Mouse (Mus musculus) adrenal gland (tissue): ENCODE results near the gene Adgrf1.
"Not testable (repeated sequence)": the region's sequence is repeated elsewhere in the genome, so short reads cannot be mapped to it uniquely, and the experiment has no call there.

ENCODE experiments used
- intact Hi-C: fragments of 180-260 bp; cut with DNase I; formaldehyde crosslinking; loops from one replicate; pipeline ENCODE4 v1.15.1; 2025

Adgrf1 gene

GRCm38 (mm10) chr17:43265944-43266343, 4.2 kb upstream of the Adgrf1 start:
- intact Hi-C loops = loop anchor here (1.0 to 5.0 kb wide), 2 partner anchors 192 to 346 kb away; no protein-coding TSS in a partner anchor

- intact Hi-C loops = loop anchor here (5.0 kb wide), 1 partner anchor 346 kb away; no protein-coding TSS in a partner anchor
Measured at GRCm38 (mm10) chr17:43266636-43267035, 3.5 kb upstream of the Adgrf1 start.

DNA sequence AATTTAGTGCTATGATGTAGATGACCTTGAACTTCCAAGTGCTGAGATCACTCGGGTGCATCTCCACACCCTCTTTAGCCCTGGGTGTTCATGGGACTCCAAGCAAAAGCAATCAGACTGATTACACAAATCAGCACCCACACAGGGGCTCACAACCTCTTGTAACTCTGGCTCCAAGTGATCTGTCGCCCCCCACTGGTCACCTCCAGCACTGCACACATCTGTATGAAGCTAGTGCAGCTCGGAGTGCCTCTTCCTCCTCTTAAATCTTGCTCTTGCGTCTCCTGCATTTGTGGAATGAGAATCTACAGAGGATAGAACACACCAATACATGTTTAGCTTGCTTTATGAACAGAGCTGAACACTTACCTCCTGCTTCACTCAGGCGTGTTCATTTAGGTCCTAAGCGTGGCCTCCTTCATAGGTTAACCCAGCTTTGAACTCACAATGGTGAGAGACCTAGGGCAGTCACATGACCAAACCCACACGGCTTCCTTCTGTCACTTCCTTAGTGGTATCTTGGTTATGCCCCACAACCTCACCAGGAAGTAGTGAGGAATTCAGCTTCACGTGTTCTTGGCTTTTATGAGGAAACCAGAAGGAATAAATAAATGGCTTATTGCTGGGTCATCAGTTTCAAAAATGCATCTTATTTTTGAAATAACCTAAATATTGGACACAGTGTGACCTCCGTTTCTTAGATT, 2.9 kb upstream of the Adgrf1 start:
- intact Hi-C loops = loop anchor here (5.0 kb wide), 1 partner anchor 345 kb away; no protein-coding TSS in a partner anchor

DNA sequence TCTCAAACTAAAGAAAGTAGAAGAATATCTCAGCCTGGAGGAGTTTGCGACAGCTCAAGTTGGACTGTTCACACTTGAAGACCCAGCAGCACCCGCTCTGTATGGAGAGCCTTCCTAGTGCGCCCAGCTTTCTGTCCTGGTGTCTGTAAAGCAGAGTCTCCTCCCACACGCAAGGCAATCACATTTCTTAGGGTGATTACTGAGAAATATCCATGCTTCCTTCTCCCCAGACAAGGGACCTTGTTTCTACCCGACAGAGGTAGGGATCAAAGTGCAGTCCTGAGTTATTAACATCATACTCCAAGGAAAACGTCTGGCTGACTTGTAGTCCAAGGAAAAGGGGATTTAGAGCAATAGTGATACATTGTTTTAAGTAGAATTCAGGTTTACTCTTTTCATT, 6.1 kb downstream of the Adgrf1 start:
- intact Hi-C loops = no loop called here

- intact Hi-C loops = no loop called here
Measured at GRCm38 (mm10) chr17:43277223-43277622, 7.1 kb downstream of the Adgrf1 start.

GRCm38 (mm10) chr17:43279671-43280070, 9.5 kb downstream of the Adgrf1 start:
- intact Hi-C loops = no loop called here

GRCm38 (mm10) chr17:43282353-43282752, 12.2 kb downstream of the Adgrf1 start:
- intact Hi-C loops = no loop called here

GRCm38 (mm10) chr17:43282828-43283227, 12.7 kb downstream of the Adgrf1 start:
- intact Hi-C loops = no loop called here

GRCm38 (mm10) chr17:43299515-43299914, 29.4 kb downstream of the Adgrf1 start:
- intact Hi-C loops = no loop called here

DNA sequence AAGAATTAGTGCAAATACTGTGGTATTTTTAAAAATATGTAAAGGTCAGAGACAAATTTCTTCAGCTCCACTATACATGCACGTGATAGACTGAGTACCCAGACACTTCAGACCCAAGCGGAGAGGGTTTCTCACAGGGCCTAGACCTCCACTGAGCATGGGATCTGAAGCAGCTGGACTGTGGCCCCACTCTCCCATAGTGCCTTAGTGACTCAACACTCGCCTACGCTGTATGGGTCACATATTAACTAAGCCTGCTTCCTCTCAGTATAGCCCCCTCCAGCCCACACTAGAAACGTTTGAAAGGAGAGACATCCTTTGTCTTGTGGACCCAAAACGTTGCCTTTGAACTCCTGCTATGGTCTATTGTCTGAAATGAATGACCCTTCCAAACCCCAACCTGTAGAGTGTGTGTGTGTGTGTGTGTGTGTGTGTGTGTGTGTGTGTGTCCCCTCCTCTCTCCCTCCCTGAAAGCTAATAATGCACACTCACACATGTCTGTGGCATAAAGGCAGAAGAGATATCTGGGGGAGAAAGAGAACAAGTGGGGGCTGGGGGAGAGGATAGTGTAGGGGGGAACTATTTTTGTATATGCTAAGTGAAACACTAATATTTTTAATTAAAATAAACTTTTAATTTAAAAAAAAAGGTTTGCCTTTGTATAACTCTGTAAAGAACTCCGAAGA, 56.0 kb downstream of the Adgrf1 start:
- intact Hi-C loops = loop anchor here (2.0 kb wide), 1 partner anchor 131 kb away; no protein-coding TSS in a partner anchor

DNA sequence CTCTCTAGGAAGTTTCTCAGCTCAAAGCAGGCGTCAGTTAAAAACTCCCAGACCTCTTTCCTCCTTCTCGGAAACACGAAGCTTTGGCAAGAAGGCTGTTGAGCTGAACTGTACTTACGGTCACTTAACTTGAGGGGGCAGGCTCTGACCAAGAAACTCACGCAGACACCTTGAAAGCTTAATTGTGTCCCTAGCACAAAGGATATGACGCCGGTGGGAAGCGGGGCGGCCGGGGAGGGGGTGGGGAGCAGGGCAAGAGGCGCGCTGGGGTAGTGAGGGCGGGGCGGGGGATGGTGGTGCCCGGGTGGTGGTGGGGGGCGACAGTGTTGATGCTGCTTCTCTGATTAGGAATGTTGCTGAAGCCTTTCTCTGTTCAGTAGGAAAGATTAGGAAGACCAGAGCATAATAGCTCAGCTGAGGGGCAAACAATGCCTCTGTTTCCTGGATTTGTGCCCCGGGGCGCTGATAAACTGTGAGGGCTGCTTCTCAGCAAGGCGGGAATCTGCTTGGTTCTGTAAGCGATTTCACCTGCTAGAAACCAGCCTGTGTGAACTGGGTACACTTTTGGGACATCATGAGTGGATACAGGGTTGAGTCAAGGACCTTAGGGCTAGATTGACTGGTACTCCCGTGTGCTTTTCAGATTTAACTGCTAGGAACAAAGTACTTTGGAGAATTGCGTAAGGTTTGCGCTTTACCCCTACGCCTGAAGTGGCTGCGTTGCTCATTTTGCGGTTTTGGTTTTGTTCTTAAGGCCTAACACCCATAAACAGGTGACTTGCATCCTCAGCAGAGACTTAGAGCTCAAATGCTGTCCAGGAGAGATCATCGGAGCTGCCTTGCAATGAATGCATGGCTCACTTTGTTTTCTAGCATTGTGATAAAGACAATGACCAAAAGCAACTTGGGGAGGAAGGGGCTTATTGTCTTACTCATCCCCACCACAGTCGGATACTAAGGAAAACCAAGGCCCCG, 56.9 kb downstream of the Adgrf1 start:
- intact Hi-C loops = loop anchor here (2.0 kb wide), 1 partner anchor 130 kb away; no protein-coding TSS in a partner anchor

DNA sequence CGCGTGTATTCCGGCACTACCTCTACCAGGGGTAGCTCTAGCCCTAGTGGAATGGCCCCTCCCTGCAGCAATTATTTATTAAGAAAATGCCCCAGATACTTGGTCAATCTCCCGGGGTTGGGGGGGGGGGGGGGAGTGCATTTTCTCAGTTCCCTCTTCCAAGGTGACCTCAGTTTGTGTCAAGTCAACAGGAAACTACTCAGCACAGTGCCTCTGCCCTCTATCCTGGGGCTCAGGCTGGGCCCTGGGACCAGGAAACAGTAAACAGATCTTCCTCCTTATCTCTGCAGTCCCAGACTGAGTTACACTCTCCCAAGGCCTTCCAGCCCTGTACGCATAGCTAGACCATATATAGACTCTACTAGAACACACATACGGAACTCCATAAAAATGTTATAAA, 57.7 kb downstream of the Adgrf1 start:
- intact Hi-C loops = loop anchor here (2.0 kb wide), 1 partner anchor 129 kb away; no protein-coding TSS in a partner anchor

- intact Hi-C loops = no loop called here
Measured at GRCm38 (mm10) chr17:43329216-43329615, 59.1 kb downstream of the Adgrf1 start.

DNA sequence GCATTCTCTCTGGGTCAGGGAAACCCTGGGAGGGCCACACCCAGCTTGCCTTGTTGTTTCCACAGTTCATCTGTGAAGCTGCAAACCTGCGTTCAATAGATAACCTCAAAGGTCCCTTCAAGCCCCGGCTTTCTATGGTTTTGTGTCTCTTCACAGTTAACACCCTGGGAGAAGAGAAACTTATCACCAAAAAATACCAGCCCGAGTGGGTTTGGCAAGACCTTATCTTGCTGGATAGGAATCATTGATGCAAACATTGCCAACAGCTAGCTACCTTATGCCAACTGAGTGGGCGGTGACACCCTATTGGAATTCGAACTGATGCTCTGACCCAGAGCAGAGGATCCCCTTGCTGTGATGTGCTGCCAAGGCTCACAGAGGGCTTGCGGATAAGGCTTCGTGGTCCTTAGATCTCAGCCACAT, 59.6 kb downstream of the Adgrf1 start:
- intact Hi-C loops = no loop called here

- intact Hi-C loops = no loop called here
Measured at GRCm38 (mm10) chr17:43332686-43333085, 62.6 kb downstream of the Adgrf1 start.

- intact Hi-C loops = no loop called here
Measured at GRCm38 (mm10) chr17:43334074-43334473, 63.9 kb downstream of the Adgrf1 start.

DNA sequence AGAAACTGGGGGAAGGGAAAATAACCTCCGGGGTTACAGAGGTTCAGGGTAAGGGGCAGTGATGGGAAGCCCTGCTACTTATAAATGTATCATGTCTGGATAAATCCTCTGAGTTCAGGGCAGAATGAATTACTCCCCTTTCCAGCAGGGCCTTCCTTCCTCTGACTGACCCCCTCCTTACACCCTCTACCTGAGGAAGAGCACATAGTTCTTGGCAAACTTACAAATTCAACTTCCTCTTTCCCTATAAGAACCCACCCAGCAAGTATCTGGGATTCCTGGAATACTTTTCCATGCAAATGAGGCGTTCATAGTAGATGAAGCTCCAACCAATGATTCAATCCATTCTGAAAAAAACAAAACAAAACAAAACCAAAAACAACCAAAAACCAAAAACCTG, 67.5 kb downstream of the Adgrf1 start:
- intact Hi-C loops = no loop called here

DNA sequence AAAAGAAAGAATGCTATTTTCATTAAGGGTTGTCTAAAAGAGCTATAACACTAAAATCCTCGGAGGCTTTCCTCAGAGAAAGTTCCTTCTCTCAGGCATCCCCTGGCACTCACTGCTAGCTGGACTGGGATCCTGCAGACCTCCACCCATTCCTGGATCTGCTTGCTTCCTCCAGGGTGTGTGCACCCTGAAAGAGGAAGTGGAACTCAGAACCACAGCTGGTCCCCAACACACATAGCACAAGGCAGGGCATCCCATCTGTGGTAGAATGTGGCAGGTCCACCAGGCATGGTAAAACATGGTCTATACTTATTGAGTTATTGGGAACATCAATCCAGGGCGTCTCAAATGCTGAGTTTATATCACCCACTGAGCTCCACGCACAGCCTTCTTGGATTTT, 68.2 kb downstream of the Adgrf1 start:
- intact Hi-C loops = no loop called here

DNA sequence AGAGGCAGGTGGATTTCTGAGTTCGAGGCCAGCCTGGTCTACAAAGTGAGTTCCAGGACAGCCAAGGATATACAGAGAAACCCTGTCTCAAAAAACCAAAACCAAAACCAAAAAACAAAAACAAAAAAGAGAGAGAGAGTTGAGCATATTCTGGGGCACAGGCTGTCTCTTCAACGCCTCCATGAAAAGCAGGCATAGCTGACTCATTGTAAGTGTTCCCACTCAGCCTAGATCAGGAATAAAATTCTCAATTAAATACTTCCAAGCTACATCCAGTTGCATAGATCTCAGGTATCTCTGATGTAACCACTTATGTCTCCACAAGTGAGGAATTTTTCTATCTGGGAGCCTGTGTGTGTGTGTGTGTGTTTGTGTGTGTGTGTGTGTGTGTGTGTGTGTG, 76.4 kb downstream of the Adgrf1 start:
- intact Hi-C loops = not testable (repeated sequence)

- intact Hi-C loops = no loop called here
Measured at GRCm38 (mm10) chr17:43357902-43358539, 87.9 kb downstream of the Adgrf1 start.
